Mouse (Mus musculus) lung, embryonic 14.5 days (tissue): ENCODE measurements around the gene Zdhhc12. TPM values are rescaled to one million over a fixed set of nuclear protein-coding genes. Genes with fewer than 3 reads are reported as not detected.

Experiments
- ATAC-seq: fragments of 200-750 bp; cut with Nextera tagmentation; 2 replicates; pipeline ENCODE4 v1.8.0; 2017; ENCODE audit warnings: mild to moderate bottlenecking, moderate TSS enrichment, moderate library complexity; ENCODE audit not compliant: insufficient read depth
- DNase-seq: peaks from one replicate; pipeline ENCODE4 v3.0.0-alpha.2; 2015
- H3K27ac ChIP-seq: fragments of 300-500 bp; sonication (generic); 2 replicates; pipeline ENCODE4 v1.5.1; 2014; ENCODE audit warnings: low read depth, mild to moderate bottlenecking, moderate library complexity
- H3K27me3 ChIP-seq: fragments of 300-500 bp; sonication (generic); 2 replicates; pipeline ENCODE4 v1.6.1; 2014; ENCODE audit warnings: low read length, control low read depth; ENCODE audit not compliant: insufficient read depth
- H3K36me3 ChIP-seq: fragments of 300-500 bp; sonication (generic); 2 replicates; pipeline ENCODE4 v1.6.1; 2014; ENCODE audit warnings: control low read depth; ENCODE audit not compliant: insufficient read depth
- H3K4me1 ChIP-seq: fragments of 300-500 bp; sonication (generic); 2 replicates; pipeline ENCODE4 v1.6.1; 2014; ENCODE audit warnings: antibody characterized with exemption, control low read depth; ENCODE audit not compliant: insufficient read depth
- H3K4me2 ChIP-seq: fragments of 300-500 bp; sonication (generic); 2 replicates; pipeline ENCODE4 v1.6.1; 2014; ENCODE audit warnings: mild to moderate bottlenecking
- H3K4me3 ChIP-seq: fragments of 300-500 bp; sonication (generic); 2 replicates; pipeline ENCODE4 v1.5.1; 2014; ENCODE audit warnings: low read depth, low read length
- H3K9ac ChIP-seq: fragments of 300-500 bp; sonication (generic); 2 replicates; pipeline ENCODE4 v1.6.1; 2014
- H3K9me3 ChIP-seq: fragments of 300-500 bp; sonication (generic); 2 replicates; pipeline ENCODE4 v1.6.1; 2016; ENCODE audit warnings: low read depth, low read length, control low read depth
- CTCF ChIP-seq: IDR thresholded peaks from 2 replicates; pipeline ENCODE4 v1.5.1; 2016; ENCODE audit warnings: antibody characterized with exemption, low read depth
- WGBS: fragments of 180-500 bp; shearing (Covaris S2); extraction: QIAGEN DNeasy Blood & Tissue Kit; methylation state at CpG from one replicate; pipeline ENCODE4 v1.1.7; 2014; 5-methylcytosine and 5-hydroxymethylcytosine counted together
- polyA plus RNA-seq: library from polyadenylated mRNA; unstranded; fragments of >200 nt; fragmentation: Nextera tagmentation; extraction: Ambion mirVana; gene quantifications from 2 replicates; pipeline ENCODE4 v1.2.1, GENCODE M21; 2014

The Zdhhc12 gene
- polyA plus RNA-seq, 1 experiment from 2014 or later = 31.5 TPM

DNA sequence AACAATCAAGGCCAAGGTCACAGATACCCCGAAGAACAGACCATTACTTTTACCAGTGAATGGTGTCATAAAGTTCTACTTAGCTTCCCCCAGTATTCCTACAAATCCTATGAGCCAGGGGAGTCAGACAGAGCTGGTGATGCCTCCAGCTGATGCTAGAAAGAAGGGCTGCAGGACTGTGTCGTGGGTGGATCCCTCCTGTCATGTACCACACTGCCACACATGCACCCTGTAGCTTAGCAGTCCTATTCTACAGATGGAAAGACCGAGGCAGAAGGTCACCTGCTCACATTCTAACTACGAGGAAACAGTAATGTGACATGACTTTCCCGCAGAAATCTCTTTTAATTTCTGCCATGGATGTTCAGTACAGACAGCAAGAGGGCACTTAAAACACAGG, 29.3 kb upstream of the Zdhhc12 start:
- no peak overlapping the region for H3K4me3 ChIP-seq
- no peaks in the 10 kb centered on the region for H3K36me3 ChIP-seq
- 77% methylated on average over 5 of the region's 5 CpGs for WGBS
- H3K4me1 ChIP-seq = no peaks in the 10 kb centered on the region
- H3K9ac ChIP-seq = no peak overlapping the region
- ATAC-seq (no peak), DNase-seq (no peak)
- H3K9me3 ChIP-seq = no peaks in the 10 kb centered on the region
- no peak overlapping the region for H3K27ac ChIP-seq
- no peaks in the 10 kb centered on the region for H3K27me3 ChIP-seq
- no peak for TF ChIP-seq CTCF
- no peak overlapping the region; the same call in 1 of the 2 replicates for H3K4me2 ChIP-seq

DNA sequence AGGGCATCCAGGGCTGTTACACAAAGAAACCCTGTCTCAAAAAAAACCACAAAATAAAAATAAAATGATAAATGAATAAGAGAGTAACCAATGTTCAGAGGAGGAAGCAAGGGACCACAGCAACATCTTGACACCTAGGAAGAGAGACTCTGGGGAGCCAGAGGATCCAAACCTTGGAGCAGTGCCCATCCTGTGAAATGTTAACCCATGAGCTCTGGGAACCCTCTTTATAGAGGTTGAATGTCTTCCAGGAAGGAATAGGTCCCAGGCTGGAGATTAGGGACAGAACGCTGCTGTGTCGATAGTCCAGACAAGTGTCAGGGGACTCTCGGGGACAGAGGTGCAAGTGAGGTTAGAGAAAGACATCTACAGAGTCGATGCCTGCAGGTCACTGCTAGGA, 26.8 kb upstream of the Zdhhc12 start:
- no peak for DNase-seq
- WGBS = 83% methylated on average over 4 of the region's 4 CpGs
- no peak overlapping the region for H3K9ac ChIP-seq

DNA sequence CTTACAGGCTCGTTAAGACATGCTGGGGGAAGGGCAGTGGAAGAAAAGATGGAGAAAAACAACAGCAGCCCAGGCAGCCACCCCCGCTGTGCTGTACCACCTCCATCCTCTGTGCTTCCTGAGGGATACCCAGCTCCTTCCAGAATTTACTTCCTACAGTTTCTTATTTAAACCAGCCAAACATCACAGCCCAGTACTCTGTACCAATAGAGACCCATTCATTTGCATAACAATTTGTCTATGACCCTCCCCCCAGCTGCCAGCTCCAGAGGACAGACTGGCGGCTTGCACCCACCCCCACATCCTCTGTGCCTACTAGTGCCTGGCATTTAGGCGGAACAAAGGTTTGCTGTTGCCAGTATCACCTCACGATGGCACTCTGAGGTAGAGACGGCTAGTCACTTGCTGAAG, 26.2 kb upstream of the Zdhhc12 start:
- 41% methylated on average over 6 of the region's 6 CpGs for WGBS

More for the DNA sequence above, 26.8 kb upstream of the Zdhhc12 start:
- H3K36me3 ChIP-seq = no peaks in the 10 kb centered on the region
- no peak for ATAC-seq
- no peaks in the 10 kb centered on the region for H3K27me3 ChIP-seq
- no peak overlapping the region for H3K4me3 ChIP-seq
- H3K4me1 ChIP-seq = no peaks in the 10 kb centered on the region
- no peak overlapping the region for H3K27ac ChIP-seq
- TF ChIP-seq CTCF = no peak
- H3K9me3 ChIP-seq = no peaks in the 10 kb centered on the region
- H3K4me2 ChIP-seq = no peak overlapping the region

DNA sequence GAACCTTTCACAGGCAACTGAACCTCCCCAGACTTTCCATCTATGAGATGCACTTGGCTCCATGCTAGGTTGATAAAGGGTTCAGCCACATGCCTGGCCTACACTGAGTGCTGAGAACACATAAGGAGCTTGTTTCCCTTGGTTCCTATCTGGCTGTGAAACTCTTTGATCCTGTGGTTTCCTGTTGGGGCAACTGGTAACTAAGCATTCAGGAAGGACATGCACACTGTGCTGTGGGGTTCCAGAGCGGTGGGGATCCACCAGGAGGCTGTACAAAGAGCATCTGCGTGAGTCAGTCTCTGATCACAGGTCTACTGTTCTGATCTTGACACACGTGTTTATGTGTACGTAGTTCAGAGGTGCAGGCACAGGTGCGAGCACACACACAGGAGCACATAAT, 19.1 kb upstream of the Zdhhc12 start:
- Histone ChIP-seq H3K4me2 (no peak overlapping the region), H3K4me1 (no peaks in the 10 kb centered on the region), H3K4me3 (no peak overlapping the region), H3K27ac (no peak overlapping the region), H3K9ac (no peak overlapping the region), H3K9me3 (no peaks in the 10 kb centered on the region), H3K36me3 (peaks cover 52% of the 10 kb centered on the region), H3K27me3 (no peaks in the 10 kb centered on the region)
- ATAC-seq (no peak), DNase-seq (no peak)
- no peak for TF ChIP-seq CTCF
- 85% methylated on average over 5 of the region's 5 CpGs for WGBS

More for the DNA sequence above, 26.2 kb upstream of the Zdhhc12 start:
- Histone ChIP-seq H3K9ac (no peak overlapping the region), H3K27me3 (no peaks in the 10 kb centered on the region), H3K9me3 (no peaks in the 10 kb centered on the region), H3K4me2 (no peak overlapping the region), H3K36me3 (no peaks in the 10 kb centered on the region), H3K27ac (no peak overlapping the region), H3K4me1 (no peaks in the 10 kb centered on the region), H3K4me3 (no peak overlapping the region)
- ATAC-seq (no peak), DNase-seq (no peak)
- TF ChIP-seq CTCF = no peak

DNA sequence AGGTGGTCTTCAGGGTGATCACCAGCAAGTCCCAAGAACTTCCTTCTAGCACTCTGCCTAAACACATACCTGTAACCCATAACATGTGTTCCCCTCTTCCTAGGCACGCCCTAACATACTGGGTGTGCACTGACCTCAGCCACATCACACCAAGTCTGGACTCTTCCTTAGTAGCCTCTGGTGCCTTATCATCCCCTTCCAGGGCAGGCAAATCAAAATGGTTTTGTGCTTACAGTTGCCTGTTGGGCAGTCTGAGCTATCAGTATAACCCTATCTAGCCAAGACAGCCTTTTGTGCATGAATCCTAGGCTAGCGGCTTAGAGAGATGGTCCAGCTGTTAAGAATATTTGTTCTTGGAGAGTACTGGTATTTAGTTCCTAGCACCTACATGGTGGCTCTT, 18.1 kb upstream of the Zdhhc12 start:
- H3K27me3 ChIP-seq = no peaks in the 10 kb centered on the region
- H3K4me3 ChIP-seq = no peak overlapping the region
- WGBS = 92% methylated on average over 2 of the region's 2 CpGs
- ATAC-seq (no peak), DNase-seq (no peak)
- peaks cover 62% of the 10 kb centered on the region for H3K36me3 ChIP-seq
- TF ChIP-seq CTCF = no peak
- H3K9me3 ChIP-seq = no peaks in the 10 kb centered on the region
- no peaks in the 10 kb centered on the region for H3K4me1 ChIP-seq
- H3K27ac ChIP-seq = no peak overlapping the region
- no peak overlapping the region for H3K9ac ChIP-seq
- H3K4me2 ChIP-seq = no peak overlapping the region

DNA sequence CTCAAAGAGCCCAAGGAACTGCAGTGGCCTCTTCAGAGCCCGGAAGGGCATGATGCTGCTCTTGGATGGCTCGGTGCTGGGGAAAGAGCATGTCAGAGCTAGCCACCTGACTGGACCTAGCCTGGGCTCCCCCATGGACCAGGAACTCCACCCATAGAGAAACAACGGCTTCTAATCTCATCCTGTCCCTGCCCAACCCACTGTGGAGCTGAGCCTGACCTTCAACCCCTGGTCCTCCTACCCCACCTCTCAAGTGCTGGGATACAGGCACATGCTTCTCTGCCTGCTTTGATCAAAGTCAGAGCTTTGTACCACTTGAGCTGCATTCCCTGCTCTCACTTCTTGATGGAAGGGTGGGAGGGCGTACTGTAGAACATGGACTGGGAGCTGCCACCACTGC, 14.8 kb upstream of the Zdhhc12 start:
- Histone ChIP-seq H3K27ac (no peak overlapping the region), H3K36me3 (peaks cover 67% of the 10 kb centered on the region), H3K9ac (no peak overlapping the region), H3K9me3 (no peaks in the 10 kb centered on the region), H3K4me1 (no peaks in the 10 kb centered on the region), H3K4me2 (no peak overlapping the region), H3K4me3 (no peak overlapping the region), H3K27me3 (no peaks in the 10 kb centered on the region)
- ATAC-seq = no peak
- TF ChIP-seq CTCF = no peak
- WGBS = 81% methylated on average over 4 of the region's 4 CpGs
- DNase-seq = no peak

DNA sequence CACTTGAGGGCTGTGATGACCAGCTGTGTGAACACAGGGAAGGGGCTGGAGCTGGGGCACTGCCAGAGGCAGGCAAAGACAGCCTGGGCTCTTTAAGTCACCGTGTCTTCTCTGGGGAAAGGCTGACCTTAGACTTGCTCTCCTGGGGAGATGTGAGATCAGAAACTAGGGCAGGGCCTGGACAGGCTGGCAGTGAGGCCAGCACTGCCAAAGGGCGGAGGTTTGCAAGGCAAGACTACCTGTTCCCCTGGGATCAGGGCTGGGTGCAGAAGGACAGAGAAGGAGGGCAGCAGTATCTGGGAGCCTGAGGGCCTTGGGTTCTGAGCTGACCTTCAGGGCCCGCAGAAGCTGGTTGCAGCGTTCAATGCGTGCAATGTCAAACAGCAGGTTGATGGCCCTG, 14.2 kb upstream of the Zdhhc12 start:
- Histone ChIP-seq H3K4me2 (no peak overlapping the region), H3K27me3 (no peaks in the 10 kb centered on the region), H3K27ac (no peak overlapping the region), H3K4me3 (no peak overlapping the region), H3K9ac (no peak overlapping the region), H3K36me3 (peaks cover 66% of the 10 kb centered on the region), H3K9me3 (no peaks in the 10 kb centered on the region), H3K4me1 (no peaks in the 10 kb centered on the region)
- 88% methylated on average over 5 of the region's 5 CpGs for WGBS
- DNase-seq = no peak
- no peak for ATAC-seq
- no peak for TF ChIP-seq CTCF

DNA sequence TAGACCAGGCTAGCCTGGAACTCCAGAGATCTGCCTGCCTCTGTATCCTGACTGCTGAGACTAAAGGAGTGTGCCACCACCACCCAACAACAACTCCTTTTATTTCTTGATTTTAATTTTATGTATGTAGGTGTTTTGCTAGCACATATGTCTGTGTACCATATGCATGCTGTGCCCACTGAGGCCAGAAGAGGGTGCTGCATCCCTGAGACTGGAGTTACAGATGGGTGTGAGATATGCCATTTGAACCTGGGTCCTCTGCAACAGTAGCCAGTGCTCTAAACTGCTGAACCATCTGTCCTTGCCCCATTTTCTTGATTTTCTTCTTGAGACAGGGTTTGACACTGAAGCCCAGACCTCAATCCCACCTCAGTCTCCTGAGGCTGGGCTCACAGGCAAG, 12.9 kb upstream of the Zdhhc12 start:
- H3K9me3 ChIP-seq = no peaks in the 10 kb centered on the region
- no peaks in the 10 kb centered on the region for H3K4me1 ChIP-seq
- ATAC-seq = no peak
- H3K27ac ChIP-seq = no peak overlapping the region
- DNase-seq = peak; percentile 73
- H3K36me3 ChIP-seq = peaks cover 61% of the 10 kb centered on the region
- no peaks in the 10 kb centered on the region for H3K27me3 ChIP-seq
- H3K9ac ChIP-seq = no peak overlapping the region
- no peak overlapping the region for H3K4me3 ChIP-seq
- peak; percentile 80 for TF ChIP-seq CTCF
- H3K4me2 ChIP-seq = no peak overlapping the region
